Comparison of ENCODE assay signal across 8 mouse cellular contexts in the genomic region with DNA sequence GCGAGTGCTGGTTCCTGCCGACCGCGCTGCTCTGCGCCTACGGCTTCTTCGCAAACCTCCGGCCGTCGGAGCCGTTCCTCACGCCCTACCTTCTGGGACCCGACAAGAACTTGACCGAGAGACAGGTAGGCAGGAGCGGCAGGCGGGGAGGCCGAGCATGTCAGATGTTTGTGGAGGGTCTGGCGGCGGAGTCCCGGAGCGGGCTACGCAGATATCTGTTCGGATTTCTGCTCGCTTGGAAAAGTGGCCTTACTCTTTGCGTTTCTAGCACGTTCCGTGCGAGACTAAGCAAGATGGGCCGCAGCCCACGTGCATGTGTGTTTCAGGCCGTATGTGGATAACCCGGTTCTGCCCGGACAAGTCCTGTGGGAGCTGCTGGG. TPM values are rescaled to one million over a fixed set of nuclear protein-coding genes. Genes with fewer than 3 reads are reported as not detected.
DNase-seq lines count a peak whose midpoint lies in the region; ATAC-seq and TF ChIP-seq lines count a peak whose summit lies in the region.

No protein-coding gene starts in this region.

- peak; percentile 9; the same call in 1 of the 2 replicates for ATAC-seq in limb, embryonic 12.5 days (ENCODE audit: insufficient number of reproducible peaks, insufficient read depth, low FRiP score, low TSS enrichment, low read depth)
- ATAC-seq in neural tube, embryonic 14.5 days (ENCODE audit: low read depth): peak; percentile 48

- DNase-seq in kidney, adult 2 months: no peak
- no peak for DNase-seq in kidney, postnatal 14 days
- DNase-seq in ES-CJ7 (ENCODE audit: low read depth, low spot score): peak; percentile 63
- no peak for DNase-seq in cerebellum, adult 11-12 months
- DNase-seq in cerebellum, postnatal 10 days: no peak

- no peak for TF ChIP-seq POLR2A in kidney, adult 2 months (IDR thresholded peaks at IDR 0.05; ENCODE audit: low read depth, low read length)

- no peaks in the 10 kb centered on the region for H3K36me3 ChIP-seq in kidney, adult 2 months (ENCODE audit: control insufficient read depth, insufficient read depth, low read length)
- H3K36me3 ChIP-seq in erythroblast, embryonic 14.5 days (ENCODE audit: control insufficient read depth): no peaks in the 10 kb centered on the region; the same call in 1 of the 2 replicates
- no peaks in the 10 kb centered on the region for H3K36me3 ChIP-seq in limb, embryonic 12.5 days
- no peaks in the 10 kb centered on the region for H3K36me3 ChIP-seq in neural tube, embryonic 14.5 days (ENCODE audit: control insufficient read depth, insufficient read depth, low read length)

- WGBS in kidney, adult 2 months: under 1% methylated on average over 33 of the region's 33 CpGs
- WGBS in limb, embryonic 12.5 days: under 1% methylated on average over 33 of the region's 33 CpGs
- WGBS in neural tube, embryonic 14.5 days: under 1% methylated on average over 33 of the region's 33 CpGs

- H3K4me1 ChIP-seq in kidney, adult 2 months (ENCODE audit: control insufficient read depth, insufficient read depth, low read length): peaks cover 21% of the 10 kb centered on the region
- peaks cover 46% of the 10 kb centered on the region for H3K4me1 ChIP-seq in erythroblast, embryonic 14.5 days (ENCODE audit: control insufficient read depth)
- H3K4me1 ChIP-seq in limb, embryonic 12.5 days (replicated peaks): peaks cover 14% of the 10 kb centered on the region
- H3K4me1 ChIP-seq in neural tube, embryonic 14.5 days (ENCODE audit: control insufficient read depth, insufficient read depth, low read length): 0 out of 2 replicates have a peak, but pooled peaks cover 10% of the 10 kb centered on the region

- H3K4me2 ChIP-seq in limb, embryonic 12.5 days: peak overlapping the region; percentile 83
- H3K4me2 ChIP-seq in neural tube, embryonic 14.5 days (ENCODE audit: low read depth, low read length): peak overlapping the region; percentile 73

- no peaks in the 10 kb centered on the region for H3K9me3 ChIP-seq in erythroblast, embryonic 14.5 days (ENCODE audit: control insufficient read depth, low read length)
- no peaks in the 10 kb centered on the region for H3K9me3 ChIP-seq in limb, embryonic 12.5 days
- no peaks in the 10 kb centered on the region for H3K9me3 ChIP-seq in neural tube, embryonic 14.5 days (ENCODE audit: control insufficient read depth, low read length)

- peak overlapping the region; percentile 66 for H3K9ac ChIP-seq in limb, embryonic 12.5 days (replicated peaks)
- H3K9ac ChIP-seq in neural tube, embryonic 14.5 days (replicated peaks; ENCODE audit: low read depth, low read length): peak overlapping the region; percentile 64

- H3K4me3 ChIP-seq in kidney, adult 2 months (ENCODE audit: insufficient read depth, low read depth, low read length): peak overlapping the region; percentile 93
- H3K4me3 ChIP-seq in erythroblast, embryonic 14.5 days (replicated peaks): peak overlapping the region; percentile 65
- peak overlapping the region; percentile 69 for H3K4me3 ChIP-seq in limb, embryonic 12.5 days (replicated peaks)
- peak overlapping the region; percentile 76 for H3K4me3 ChIP-seq in neural tube, embryonic 14.5 days (ENCODE audit: low read depth, low read length)

- no peaks in the 10 kb centered on the region for H3K27me3 ChIP-seq in kidney, adult 2 months (replicated peaks; ENCODE audit: control insufficient read depth, insufficient read depth, low read length)
- peaks cover 4% of the 10 kb centered on the region; the same call in 1 of the 2 replicates for H3K27me3 ChIP-seq in erythroblast, embryonic 14.5 days (ENCODE audit: control insufficient read depth)
- H3K27me3 ChIP-seq in limb, embryonic 12.5 days: 0 out of 2 replicates have a peak, but pooled peaks cover 10% of the 10 kb centered on the region
- H3K27me3 ChIP-seq in neural tube, embryonic 14.5 days (ENCODE audit: control insufficient read depth, insufficient read depth, low read length): no peaks in the 10 kb centered on the region

- H3K27ac ChIP-seq in kidney, adult 2 months (ENCODE audit: insufficient read depth, low read depth, low read length): peak overlapping the region; percentile 53
- H3K27ac ChIP-seq in limb, embryonic 12.5 days: peak overlapping the region; percentile 66; the same call in 1 of the 2 replicates
- peak overlapping the region; percentile 60 for H3K27ac ChIP-seq in neural tube, embryonic 14.5 days (ENCODE audit: low read depth, low read length)

- no peak for TF ChIP-seq CTCF in kidney, adult 2 months (conservative IDR thresholded peaks at IDR 0.05; ENCODE audit: insufficient read depth, insufficient read length, low read depth, low read length)

RNA-seq across cellular contexts. Expression of a gene that starts 0.5 kb away (rescaled TPM):
- polyA plus RNA-seq in kidney, adult 2 months (2012; rRNA removed): 11.2 and 12.8 TPM in 2 replicates
- 0.07 and 0.36 TPM in 2 replicates for polyA plus RNA-seq in erythroblast, embryonic 14.5 days (2012)
- 9.7 and 10.1 TPM in 2 replicates for polyA plus RNA-seq in limb, embryonic 12.5 days (2016; fragmentation: Nextera tagmentation; extraction: Ambion mirVana)
- 7.3 and 8.7 TPM in 2 replicates for polyA plus RNA-seq in neural tube, embryonic 14.5 days (2014; fragmentation: Nextera tagmentation; extraction: Ambion mirVana)

RNA-seq across cellular contexts. Expression of a gene that starts 26.1 kb away (rescaled TPM):
- 6.7 and 8.8 TPM in 2 replicates for polyA plus RNA-seq in kidney, adult 2 months (2012; rRNA removed)
- polyA plus RNA-seq in erythroblast, embryonic 14.5 days (2012): 0.07 and 0.22 TPM in 2 replicates
- 7.3 and 7.8 TPM in 2 replicates for polyA plus RNA-seq in limb, embryonic 12.5 days (2016; fragmentation: Nextera tagmentation; extraction: Ambion mirVana)
- polyA plus RNA-seq in neural tube, embryonic 14.5 days (2014; fragmentation: Nextera tagmentation; extraction: Ambion mirVana): 23.9 and 24.7 TPM in 2 replicates

RNA-seq across cellular contexts. Expression of a gene that starts 54.6 kb away (rescaled TPM):
- polyA plus RNA-seq in kidney, adult 2 months (2012; rRNA removed): 12.8 and 14.8 TPM in 2 replicates
- polyA plus RNA-seq in erythroblast, embryonic 14.5 days (2012): 0.14 and 0.27 TPM in 2 replicates
- polyA plus RNA-seq in limb, embryonic 12.5 days (2016; fragmentation: Nextera tagmentation; extraction: Ambion mirVana): 41.3 and 42.3 TPM in 2 replicates
- polyA plus RNA-seq in neural tube, embryonic 14.5 days (2014; fragmentation: Nextera tagmentation; extraction: Ambion mirVana): 25.6 and 25.8 TPM in 2 replicates

RNA-seq across cellular contexts. Expression of a gene that starts 58.0 kb away (rescaled TPM):
- polyA plus RNA-seq in kidney, adult 2 months (2012; rRNA removed): 5.4 and 6.0 TPM in 2 replicates
- polyA plus RNA-seq in erythroblast, embryonic 14.5 days (2012): 0.12 and 0.21 TPM in 2 replicates
- 24.7 and 27.5 TPM in 2 replicates for polyA plus RNA-seq in limb, embryonic 12.5 days (2016; fragmentation: Nextera tagmentation; extraction: Ambion mirVana)
- 32.1 and 32.6 TPM in 2 replicates for polyA plus RNA-seq in neural tube, embryonic 14.5 days (2014; fragmentation: Nextera tagmentation; extraction: Ambion mirVana)

Comparison
In these comparisons a context has a peak if more than half of its experiments do, and no peak if none do; other contexts are left out.
1. RNA of a gene that starts 54.6 kb away (polyA plus RNA-seq): 41.3 to 42.3 TPM in limb, embryonic 12.5 days, 25.6 to 25.8 TPM in neural tube, embryonic 14.5 days and 12.8 to 14.8 TPM in kidney, adult 2 months; 0.14 to 0.27 TPM in erythroblast, embryonic 14.5 days; every median in the first group is over 10 times any median in the second.
2. Peak in every context shown above with its lines, with median percentiles within 50 percentile points of each other: H3K27ac ChIP-seq and H3K4me3 ChIP-seq.